In the genomic region with DNA sequence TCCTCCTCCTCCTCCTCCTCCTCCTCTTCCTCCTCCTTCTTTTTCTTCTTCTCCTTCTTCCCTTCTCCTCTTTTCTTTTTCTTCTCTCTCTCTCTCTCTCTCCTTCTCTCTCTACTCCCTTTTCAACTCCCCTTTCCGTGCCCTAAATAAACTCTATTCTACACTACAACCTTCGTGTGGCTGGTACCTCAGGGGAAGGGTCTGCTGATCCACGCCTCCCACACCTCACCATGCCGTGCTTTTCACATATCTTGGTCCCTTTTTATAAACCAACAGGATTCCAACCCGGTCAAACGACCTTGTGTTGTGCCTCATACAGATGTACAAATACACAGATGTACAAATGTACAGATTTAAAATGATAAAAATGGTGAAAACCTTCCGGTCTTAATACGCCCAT, we compare ENCODE assay signal across 8 mouse cellular contexts. TPM values are rescaled to one million over a fixed set of nuclear protein-coding genes. Genes with fewer than 3 reads are reported as not detected.
A peak's percentile ranks its signal among the peaks of the same experiment; 100 is the strongest.
DNase-seq lines count a peak whose midpoint lies in the region; ATAC-seq lines count a peak whose summit lies in the region.

No protein-coding gene starts in this region.

- H3K9ac ChIP-seq in lung, embryonic 15.5 days, result peak overlapping the region; percentile 61; the same call in 1 of the 2 replicates
- peak overlapping the region; percentile 59; the same call in 1 of the 2 replicates for H3K9ac ChIP-seq in embryonic facial prominence, embryonic 15.5 days
- peak overlapping the region; percentile 57; the same call in 1 of the 2 replicates for H3K9ac ChIP-seq in intestine, embryonic 15.5 days
- 0 out of 2 replicates have a peak overlapping the region, but pooled peaks have one; percentile 40 for H3K9ac ChIP-seq in neural tube, embryonic 12.5 days

- H3K36me3 ChIP-seq in lung, embryonic 15.5 days, result peaks cover 11% of the 10 kb centered on the region
- peaks cover 19% of the 10 kb centered on the region for H3K36me3 ChIP-seq in embryonic facial prominence, embryonic 15.5 days
- H3K36me3 ChIP-seq in intestine, embryonic 15.5 days, result peaks cover 7% of the 10 kb centered on the region; the same call in 1 of the 2 replicates
- peaks cover 18% of the 10 kb centered on the region for H3K36me3 ChIP-seq in neural tube, embryonic 12.5 days

- 8% methylated on average over 8 of the region's 8 CpGs for WGBS in lung, embryonic 15.5 days
- 11% methylated on average over 8 of the region's 8 CpGs for WGBS in embryonic facial prominence, embryonic 15.5 days
- WGBS in intestine, embryonic 15.5 days, result 10% methylated on average over 8 of the region's 8 CpGs
- WGBS in neural tube, embryonic 12.5 days, result 18% methylated on average over 8 of the region's 8 CpGs

- no peak for ATAC-seq in lung, embryonic 15.5 days (ENCODE audit: borderline replicate concordance, extremely low read depth, low FRiP score, low TSS enrichment)
- ATAC-seq in embryonic facial prominence, embryonic 15.5 days (ENCODE audit: insufficient number of reproducible peaks, low FRiP score, low TSS enrichment, low read depth), result no peak
- no peak for ATAC-seq in intestine, embryonic 15.5 days
- no peak for ATAC-seq in neural tube, embryonic 12.5 days (ENCODE audit: low FRiP score, low read depth)

- peaks cover 25% of the 10 kb centered on the region for H3K27me3 ChIP-seq in lung, embryonic 15.5 days
- H3K27me3 ChIP-seq in embryonic facial prominence, embryonic 15.5 days, result peaks cover 43% of the 10 kb centered on the region
- H3K27me3 ChIP-seq in intestine, embryonic 15.5 days (replicated peaks), result peaks cover 27% of the 10 kb centered on the region
- H3K27me3 ChIP-seq in neural tube, embryonic 12.5 days (replicated peaks), result peaks cover 37% of the 10 kb centered on the region

- peak overlapping the region; percentile 18; the same call in 1 of the 2 replicates for H3K27ac ChIP-seq in lung, embryonic 15.5 days
- H3K27ac ChIP-seq in embryonic facial prominence, embryonic 15.5 days (replicated peaks), result peak overlapping the region; percentile 81; the same call in 1 of the 2 replicates
- no peak overlapping the region for H3K27ac ChIP-seq in intestine, embryonic 15.5 days
- H3K27ac ChIP-seq in neural tube, embryonic 12.5 days, result no peak overlapping the region

- H3K9me3 ChIP-seq in lung, embryonic 15.5 days, result no peaks in the 10 kb centered on the region
- no peaks in the 10 kb centered on the region for H3K9me3 ChIP-seq in embryonic facial prominence, embryonic 15.5 days (replicated peaks)
- no peaks in the 10 kb centered on the region for H3K9me3 ChIP-seq in intestine, embryonic 15.5 days
- no peaks in the 10 kb centered on the region for H3K9me3 ChIP-seq in neural tube, embryonic 12.5 days

- H3K4me1 ChIP-seq in lung, embryonic 15.5 days, result peaks cover 19% of the 10 kb centered on the region
- H3K4me1 ChIP-seq in embryonic facial prominence, embryonic 15.5 days, result peaks cover 27% of the 10 kb centered on the region
- peaks cover 29% of the 10 kb centered on the region for H3K4me1 ChIP-seq in intestine, embryonic 15.5 days (replicated peaks)
- H3K4me1 ChIP-seq in neural tube, embryonic 12.5 days, result peaks cover 38% of the 10 kb centered on the region

- no peak for DNase-seq in lung, adult 18-20 months
- DNase-seq in frontal cortex, postnatal 36 days (ENCODE audit: low spot score in 2 of 2), result no peak
- DNase-seq in frontal cortex, postnatal 10 days (ENCODE audit: low spot score in 2 of 2), result no peak
- no peak for DNase-seq in T-cell, adult 2 months (ENCODE audit: low spot score)

- H3K4me2 ChIP-seq in lung, embryonic 15.5 days, result peak overlapping the region; percentile 62
- peak overlapping the region; percentile 93 for H3K4me2 ChIP-seq in embryonic facial prominence, embryonic 15.5 days (replicated peaks)
- H3K4me2 ChIP-seq in intestine, embryonic 15.5 days (replicated peaks), result peak overlapping the region; percentile 66
- H3K4me2 ChIP-seq in neural tube, embryonic 12.5 days (replicated peaks), result peak overlapping the region; percentile 97

- peak overlapping the region; percentile 87 for H3K4me3 ChIP-seq in lung, embryonic 15.5 days
- H3K4me3 ChIP-seq in embryonic facial prominence, embryonic 15.5 days (replicated peaks), result peak overlapping the region; percentile 97
- peak overlapping the region; percentile 96 for H3K4me3 ChIP-seq in intestine, embryonic 15.5 days (replicated peaks)
- H3K4me3 ChIP-seq in neural tube, embryonic 12.5 days, result peak overlapping the region; percentile 95; the same call in 1 of the 2 replicates

RNA-seq across cellular contexts. Expression of gene Icmt, which starts 0.7 kb away (rescaled TPM):
- polyA plus RNA-seq in lung, embryonic 15.5 days (2015; fragmentation: Nextera tagmentation; extraction: Ambion mirVana), result 25.2 and 26.0 TPM in 2 replicates
- polyA plus RNA-seq in embryonic facial prominence, embryonic 15.5 days (2015; fragmentation: Nextera tagmentation; extraction: Ambion mirVana), result 23.5 and 26.7 TPM in 2 replicates
- 17.3 and 17.6 TPM in 2 replicates for polyA plus RNA-seq in intestine, embryonic 15.5 days (2015; fragmentation: Nextera tagmentation; extraction: Ambion mirVana)
- polyA plus RNA-seq in neural tube, embryonic 12.5 days (2016; fragmentation: Nextera tagmentation; extraction: Ambion mirVana), result 23.0 and 24.7 TPM in 2 replicates

RNA-seq across cellular contexts. Expression of gene Hes3, which starts 4.9 kb away (rescaled TPM):
- polyA plus RNA-seq in lung, embryonic 15.5 days (2015; fragmentation: Nextera tagmentation; extraction: Ambion mirVana), result not detected in 2 replicates
- not detected in 2 replicates for polyA plus RNA-seq in embryonic facial prominence, embryonic 15.5 days (2015; fragmentation: Nextera tagmentation; extraction: Ambion mirVana)
- polyA plus RNA-seq in intestine, embryonic 15.5 days (2015; fragmentation: Nextera tagmentation; extraction: Ambion mirVana), result not detected in 2 replicates
- 0.58 and 1.1 TPM in 2 replicates for polyA plus RNA-seq in neural tube, embryonic 12.5 days (2016; fragmentation: Nextera tagmentation; extraction: Ambion mirVana)

RNA-seq across cellular contexts. Expression of gene Gpr153, which starts 22.3 kb away (rescaled TPM):
- 14.9 and 15.2 TPM in 2 replicates for polyA plus RNA-seq in lung, embryonic 15.5 days (2015; fragmentation: Nextera tagmentation; extraction: Ambion mirVana)
- polyA plus RNA-seq in embryonic facial prominence, embryonic 15.5 days (2015; fragmentation: Nextera tagmentation; extraction: Ambion mirVana), result 29.0 and 35.7 TPM in 2 replicates
- 7.3 and 8.1 TPM in 2 replicates for polyA plus RNA-seq in intestine, embryonic 15.5 days (2015; fragmentation: Nextera tagmentation; extraction: Ambion mirVana)
- polyA plus RNA-seq in neural tube, embryonic 12.5 days (2016; fragmentation: Nextera tagmentation; extraction: Ambion mirVana), result 13.9 and 15.5 TPM in 2 replicates

RNA-seq across cellular contexts. Expression of gene Rnf207, which starts 22.4 kb away (rescaled TPM):
- 2.9 and 3.3 TPM in 2 replicates for polyA plus RNA-seq in lung, embryonic 15.5 days (2015; fragmentation: Nextera tagmentation; extraction: Ambion mirVana)
- 0.23 and 0.72 TPM in 2 replicates for polyA plus RNA-seq in embryonic facial prominence, embryonic 15.5 days (2015; fragmentation: Nextera tagmentation; extraction: Ambion mirVana)
- 2.1 and 2.5 TPM in 2 replicates for polyA plus RNA-seq in intestine, embryonic 15.5 days (2015; fragmentation: Nextera tagmentation; extraction: Ambion mirVana)
- 5.8 and 7.3 TPM in 2 replicates for polyA plus RNA-seq in neural tube, embryonic 12.5 days (2016; fragmentation: Nextera tagmentation; extraction: Ambion mirVana)

RNA-seq across cellular contexts. Expression of gene Rpl22, which starts 29.2 kb away (rescaled TPM):
- polyA plus RNA-seq in lung, embryonic 15.5 days (2015; fragmentation: Nextera tagmentation; extraction: Ambion mirVana), result 354 and 364 TPM in 2 replicates
- polyA plus RNA-seq in embryonic facial prominence, embryonic 15.5 days (2015; fragmentation: Nextera tagmentation; extraction: Ambion mirVana), result 342 and 365 TPM in 2 replicates
- 371 and 424 TPM in 2 replicates for polyA plus RNA-seq in intestine, embryonic 15.5 days (2015; fragmentation: Nextera tagmentation; extraction: Ambion mirVana)
- polyA plus RNA-seq in neural tube, embryonic 12.5 days (2016; fragmentation: Nextera tagmentation; extraction: Ambion mirVana), result 255 and 274 TPM in 2 replicates

Comparison
In these comparisons a context has a peak if more than half of its experiments do, and no peak if none do; other contexts are left out.
1. H3K27ac ChIP-seq: peak in lung, embryonic 15.5 days (single experiment) and embryonic facial prominence, embryonic 15.5 days (single experiment); none in intestine, embryonic 15.5 days (single experiment) and neural tube, embryonic 12.5 days (single experiment).
2. Peak in every context shown above with its lines, with median percentiles within 50 percentile points of each other: H3K4me2 ChIP-seq, H3K4me3 ChIP-seq and H3K9ac ChIP-seq.